Mouse (Mus musculus): ENCODE data around the gene Stac3. TPM values are rescaled to one million over a fixed set of nuclear protein-coding genes. Genes with fewer than 3 reads are reported as not detected.

Stac3 gene
- polyA plus RNA-seq, 1 experiment: 3.9 TPM

DNA sequence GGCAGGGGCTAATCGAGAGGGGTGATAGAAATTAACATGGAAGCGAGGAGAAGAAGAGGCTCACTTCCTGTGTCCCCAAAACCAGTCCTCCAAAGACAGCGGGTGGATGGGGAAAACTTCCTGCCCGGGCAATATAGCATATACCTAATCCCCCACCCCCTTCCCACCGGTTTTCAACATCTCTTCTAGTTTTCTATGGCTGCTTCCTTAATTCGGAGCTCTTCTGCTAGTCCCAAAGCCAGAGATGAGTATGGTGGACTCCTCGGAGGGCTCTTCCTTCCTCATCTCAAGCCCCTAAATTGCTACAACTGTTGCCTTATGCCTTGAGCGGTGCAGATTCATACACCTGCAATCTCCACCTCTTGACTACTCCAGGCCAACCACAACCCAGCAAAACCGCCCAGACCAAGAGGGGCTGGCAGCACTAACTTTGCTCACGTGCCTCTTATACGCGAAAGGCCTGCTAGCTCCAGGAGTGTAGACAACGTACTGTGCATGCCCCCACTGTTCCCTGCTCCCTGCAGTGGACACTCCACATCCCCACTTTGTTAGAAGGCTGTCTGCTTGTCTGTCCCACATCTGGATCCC is 12.7 kb downstream of the Stac3 start:
- Histone ChIP-seq H3K27me3 (replicated peaks) (peaks cover 66% of the 10 kb centered on the region), H3K4me3 (replicated peaks) (peak overlapping the region; percentile 89)

DNA sequence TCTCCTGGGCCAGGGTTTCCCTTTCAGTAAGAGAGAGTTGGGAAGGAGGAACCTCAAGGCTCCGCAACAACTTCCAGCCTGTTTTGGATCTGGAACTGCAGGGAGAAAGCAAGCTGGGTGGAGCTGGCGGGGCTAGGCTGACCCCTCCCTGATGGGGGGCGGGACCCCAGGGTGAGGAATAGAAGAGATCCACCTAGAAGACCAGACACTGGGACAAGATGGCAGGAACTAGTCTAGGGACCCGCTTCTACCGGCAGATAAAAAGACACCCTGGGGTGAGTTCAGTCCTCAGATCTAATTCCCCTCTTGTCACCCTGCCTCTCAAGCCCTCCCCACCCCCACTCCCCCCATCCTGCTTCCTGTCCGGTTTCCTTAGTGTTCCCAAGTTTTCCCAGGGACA is 13.3 kb downstream of the Stac3 start, which contains the start of gene Ndufa4l2:
TSS of gene Ndufa4l2 (plus strand) at position 204 of the 400 bp plus-strand sequence.
- Histone ChIP-seq H3K4me3 (replicated peaks) (peak within 1 kb of the TSS; percentile 89), H3K27me3 (replicated peaks) (peaks cover 60% of the 10 kb centered on the region), H3K9me3 (no peaks in the 10 kb centered on the region), H3K36me3 (replicated peaks; ENCODE audit: low read length) (peaks cover 35% of the 10 kb centered on the region), H3K4me1 (peaks cover 72% of the 10 kb centered on the region)
- TF ChIP-seq FLI1 (IDR thresholded peaks at IDR 0.05; ENCODE audit: low read length) (no peak), GATA1 (IDR thresholded peaks at IDR 0.05; ENCODE audit: borderline replicate concordance, low read length) (no peak)

More for the DNA sequence above, 12.7 kb downstream of the Stac3 start:
- no peaks in the 10 kb centered on the region for H3K9me3 ChIP-seq
- no peak for TF ChIP-seq GATA1 (IDR thresholded peaks at IDR 0.05; ENCODE audit: borderline replicate concordance, low read length)
- peaks cover 30% of the 10 kb centered on the region for H3K36me3 ChIP-seq (replicated peaks; ENCODE audit: low read length)
- H3K4me1 ChIP-seq: peaks cover 72% of the 10 kb centered on the region

DNA sequence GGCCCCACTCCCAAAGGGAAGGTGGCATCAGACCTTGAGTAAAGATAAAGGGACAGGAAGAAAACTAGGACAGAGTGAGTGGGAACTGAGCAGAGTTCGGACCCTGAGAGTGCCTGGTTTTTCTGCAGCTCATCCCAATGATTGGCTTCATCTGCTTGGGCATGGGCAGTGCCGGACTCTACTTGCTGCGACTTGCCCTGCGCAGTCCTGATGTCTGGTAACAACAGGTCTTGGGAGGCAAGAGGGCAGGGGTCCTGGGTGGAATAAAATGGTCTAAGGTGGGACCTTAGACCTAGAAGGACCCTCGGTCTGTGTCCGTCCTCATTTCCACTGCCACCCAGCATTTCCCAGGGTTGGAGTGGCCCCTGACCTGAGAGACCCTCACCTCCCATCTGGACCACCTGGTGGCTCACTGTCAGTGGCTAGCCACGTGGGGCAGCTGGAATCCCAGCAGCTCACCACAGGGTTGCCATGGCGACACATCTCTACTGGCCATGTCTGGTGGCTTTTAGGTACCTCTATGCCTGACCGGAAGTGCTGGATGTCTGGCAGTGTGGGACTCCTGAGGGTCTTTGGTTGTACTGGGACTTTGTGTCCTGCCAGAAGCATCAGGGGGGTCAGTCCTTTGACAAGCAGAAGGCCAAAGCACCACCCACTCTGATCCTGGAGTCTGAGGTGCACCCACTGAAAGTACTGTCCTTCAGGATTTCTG is 13.9 kb downstream of the Stac3 start:
- H3K27me3 ChIP-seq (replicated peaks): peaks cover 53% of the 10 kb centered on the region
- peaks cover 72% of the 10 kb centered on the region for H3K4me1 ChIP-seq
- H3K36me3 ChIP-seq (replicated peaks; ENCODE audit: low read length): peaks cover 42% of the 10 kb centered on the region

DNA sequence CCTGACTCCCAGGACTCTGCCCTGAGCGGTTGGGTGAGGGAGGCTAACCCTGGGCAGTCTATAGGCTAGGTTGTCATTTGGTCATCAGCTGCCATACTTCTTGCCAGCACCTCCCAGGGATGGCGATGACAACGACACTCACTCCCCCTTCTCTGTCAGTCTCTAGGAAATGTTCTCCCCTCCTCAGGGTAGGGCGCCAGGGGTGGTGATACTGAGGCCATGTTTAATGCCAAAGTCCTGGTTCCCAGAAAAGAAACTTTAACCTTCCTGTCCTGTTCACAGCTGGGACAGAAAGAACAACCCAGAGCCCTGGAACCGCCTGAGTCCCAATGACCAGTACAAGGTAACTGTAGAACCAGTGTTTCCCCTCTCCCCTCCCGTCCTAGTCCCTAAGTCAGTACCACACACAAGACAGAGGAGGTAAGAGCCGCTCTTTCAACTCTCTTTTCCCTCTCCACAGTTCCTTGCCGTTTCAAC is 14.5 kb downstream of the Stac3 start:
- H3K36me3 ChIP-seq (replicated peaks; ENCODE audit: low read length): peaks cover 47% of the 10 kb centered on the region
- H3K4me1 ChIP-seq: peaks cover 72% of the 10 kb centered on the region
- TF ChIP-seq FLI1 (IDR thresholded peaks at IDR 0.05; ENCODE audit: low read length) (no peak), GATA1 (IDR thresholded peaks at IDR 0.05; ENCODE audit: borderline replicate concordance, low read length) (no peak)
- no peaks in the 10 kb centered on the region for H3K9me3 ChIP-seq
- H3K4me3 ChIP-seq (replicated peaks): no peak overlapping the region
- peaks cover 48% of the 10 kb centered on the region for H3K27me3 ChIP-seq (replicated peaks)

More for the DNA sequence above, 13.9 kb downstream of the Stac3 start:
- H3K9me3 ChIP-seq: no peaks in the 10 kb centered on the region
- peak overlapping the region; percentile 18 for H3K4me3 ChIP-seq (replicated peaks)
- TF ChIP-seq FLI1 (IDR thresholded peaks at IDR 0.05; ENCODE audit: low read length) (no peak), GATA1 (IDR thresholded peaks at IDR 0.05; ENCODE audit: borderline replicate concordance, low read length) (no peak)

DNA sequence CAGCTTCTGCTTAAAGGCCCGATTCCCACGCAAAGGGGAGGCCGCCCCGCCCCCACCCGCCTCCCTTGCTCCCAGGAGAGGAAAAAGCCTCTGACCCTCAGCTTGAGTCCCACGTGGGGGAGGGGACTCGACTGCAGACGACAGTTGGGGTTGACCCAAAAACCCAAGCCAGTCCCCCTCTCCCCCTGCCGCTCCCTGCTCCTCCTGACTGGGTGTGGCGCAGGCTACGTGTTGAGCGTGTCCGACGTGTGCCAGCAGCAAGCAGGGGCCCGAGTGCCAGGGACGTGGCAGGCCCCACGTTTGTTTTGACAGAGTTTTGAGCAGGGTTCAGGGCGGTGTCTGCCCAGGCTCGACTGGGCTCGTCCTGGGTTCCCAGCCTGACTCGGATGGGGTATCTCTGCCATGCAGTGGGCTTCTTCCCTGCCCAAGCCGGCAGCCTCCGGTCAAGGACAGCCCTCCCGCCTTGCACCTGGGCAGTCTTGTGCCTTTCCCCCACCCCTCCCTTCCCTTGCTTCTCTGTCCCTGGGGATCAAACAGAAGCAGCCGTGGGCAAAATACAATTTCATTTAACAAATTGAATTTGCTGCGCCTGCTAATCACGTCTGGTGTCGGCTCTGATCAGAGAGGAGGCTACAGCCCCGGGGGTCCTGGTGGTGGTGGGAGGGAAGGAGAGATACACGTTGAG is 15.2 kb downstream of the Stac3 start:
- Histone ChIP-seq H3K36me3 (replicated peaks; ENCODE audit: low read length) (peaks cover 47% of the 10 kb centered on the region), H3K9me3 (no peaks in the 10 kb centered on the region), H3K4me3 (replicated peaks) (no peak overlapping the region), H3K27me3 (replicated peaks) (peaks cover 41% of the 10 kb centered on the region), H3K4me1 (peaks cover 72% of the 10 kb centered on the region)
- no peak for TF ChIP-seq GATA1 (IDR thresholded peaks at IDR 0.05; ENCODE audit: borderline replicate concordance, low read length)
- TF ChIP-seq FLI1 (IDR thresholded peaks at IDR 0.05; ENCODE audit: low read length): no peak

DNA sequence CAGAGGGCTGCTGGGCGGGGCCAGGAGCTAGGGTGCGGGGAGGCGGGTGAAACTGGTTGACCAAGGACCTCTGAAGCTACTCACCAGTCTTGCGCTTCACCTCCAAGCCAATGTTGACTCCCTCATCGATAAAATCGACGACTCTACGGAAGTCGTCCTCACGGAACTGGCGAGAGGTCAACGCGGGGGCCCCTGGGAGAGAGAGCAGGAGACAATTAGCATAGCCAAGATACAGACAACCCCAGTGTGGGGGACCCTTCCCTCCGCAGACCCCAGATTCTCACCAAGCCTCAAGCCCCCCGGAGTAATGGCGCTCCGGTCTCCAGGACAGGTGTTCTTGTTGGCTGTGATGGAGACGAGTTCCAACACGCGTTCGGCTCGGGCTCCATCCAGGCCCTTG is 16.5 kb downstream of the Stac3 start:
- TF ChIP-seq GATA1 (IDR thresholded peaks at IDR 0.05; ENCODE audit: borderline replicate concordance, low read length) (no peak), FLI1 (IDR thresholded peaks at IDR 0.05; ENCODE audit: low read length) (no peak)
- Histone ChIP-seq H3K4me1 (peaks cover 67% of the 10 kb centered on the region), H3K27me3 (replicated peaks) (peaks cover 30% of the 10 kb centered on the region), H3K4me3 (replicated peaks) (no peak overlapping the region), H3K36me3 (replicated peaks; ENCODE audit: low read length) (peaks cover 47% of the 10 kb centered on the region), H3K9me3 (no peaks in the 10 kb centered on the region)

DNA sequence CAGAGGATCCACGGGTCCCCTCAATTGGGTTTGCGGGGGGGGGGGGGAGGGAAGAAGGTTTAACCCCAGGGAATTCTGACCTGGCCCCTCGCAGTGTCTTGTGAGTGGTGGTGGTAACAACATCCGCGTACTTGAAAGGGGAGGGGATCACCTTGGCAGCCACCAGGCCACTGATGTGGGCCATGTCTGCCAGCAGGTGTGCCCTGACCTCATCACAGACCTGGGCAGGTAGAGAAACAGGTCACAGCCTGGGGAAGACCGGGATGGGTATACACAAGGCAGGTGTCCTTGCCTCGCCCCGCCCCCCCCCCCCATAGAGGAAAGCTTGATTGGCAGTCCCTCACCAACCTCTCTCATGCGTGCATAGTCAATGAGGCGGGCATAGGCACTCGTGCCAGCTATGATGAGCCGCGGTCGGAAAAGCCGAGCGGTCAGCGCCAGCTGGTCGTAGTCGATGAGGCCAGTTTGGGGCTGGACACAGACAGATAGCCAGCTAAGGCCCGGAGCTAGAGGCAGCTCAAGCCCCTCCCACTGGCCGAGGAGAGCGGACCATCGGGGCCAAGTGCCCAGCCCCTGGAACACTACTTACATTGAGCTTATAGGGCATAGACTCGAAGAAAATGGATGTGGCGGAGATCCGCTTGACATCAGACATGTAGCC is 17.7 kb downstream of the Stac3 start:
- no peak overlapping the region for H3K4me3 ChIP-seq (replicated peaks)
- peaks cover 56% of the 10 kb centered on the region for H3K4me1 ChIP-seq

DNA sequence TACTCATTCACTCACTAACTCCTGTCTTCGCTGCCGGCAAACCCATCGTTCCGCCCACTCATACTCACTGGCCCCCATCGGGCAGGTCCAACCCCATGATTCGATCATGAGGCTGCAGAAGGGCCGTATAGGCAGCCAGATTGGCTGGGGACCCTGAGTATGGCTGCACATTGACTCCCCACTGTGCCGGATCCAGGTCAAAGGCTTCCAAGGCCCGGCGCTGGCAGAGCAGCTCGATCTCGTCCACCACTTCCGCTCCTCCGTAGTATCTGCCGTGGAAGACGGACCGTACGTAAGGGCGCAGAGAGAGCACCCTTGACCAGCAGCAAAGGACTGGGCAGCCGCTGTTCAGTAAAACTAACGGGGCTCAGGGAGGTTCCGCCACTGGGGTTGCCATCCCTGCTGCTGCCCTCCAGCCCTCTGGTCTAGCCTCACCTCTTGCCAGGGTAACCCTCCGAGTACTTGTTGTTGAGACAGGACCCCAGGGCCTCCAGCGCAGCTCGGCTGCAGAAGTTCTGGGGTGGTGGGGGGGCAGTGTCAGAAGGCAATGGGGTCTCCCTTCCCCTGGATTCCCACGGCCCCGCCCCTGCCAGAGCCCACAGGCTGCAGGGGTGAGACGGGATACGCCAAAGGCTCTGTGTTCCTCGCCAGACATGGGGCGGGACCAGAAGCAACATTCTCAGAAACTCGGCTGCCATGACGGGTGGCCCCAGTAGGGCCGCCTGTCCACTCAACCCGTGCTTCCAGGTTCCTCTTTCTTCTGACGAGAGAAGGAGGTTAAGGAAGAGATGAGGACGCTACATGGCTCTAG is 18.6 kb downstream of the Stac3 start:
- Histone ChIP-seq H3K4me3 (replicated peaks) (peak overlapping the region; percentile 7), H3K36me3 (replicated peaks; ENCODE audit: low read length) (peaks cover 47% of the 10 kb centered on the region), H3K4me1 (peaks cover 56% of the 10 kb centered on the region), H3K27me3 (replicated peaks) (peaks cover 25% of the 10 kb centered on the region), H3K9me3 (no peaks in the 10 kb centered on the region)
- TF ChIP-seq FLI1 (IDR thresholded peaks at IDR 0.05; ENCODE audit: low read length): no peak
- no peak for TF ChIP-seq GATA1 (IDR thresholded peaks at IDR 0.05; ENCODE audit: borderline replicate concordance, low read length)

More for the DNA sequence above, 17.7 kb downstream of the Stac3 start:
- H3K36me3 ChIP-seq (replicated peaks; ENCODE audit: low read length): peaks cover 47% of the 10 kb centered on the region
- peaks cover 25% of the 10 kb centered on the region for H3K27me3 ChIP-seq (replicated peaks)
- no peaks in the 10 kb centered on the region for H3K9me3 ChIP-seq
- TF ChIP-seq GATA1 (IDR thresholded peaks at IDR 0.05; ENCODE audit: borderline replicate concordance, low read length) (no peak), FLI1 (IDR thresholded peaks at IDR 0.05; ENCODE audit: low read length) (no peak)
